Mouse (Mus musculus): ENCODE results near the gene Mroh8.

GRCm38 (mm10) chr2:157315486-157315885 lies 36.1 kb upstream of the Mroh8 start:
- TF ChIP-seq POLR2A (IDR thresholded peaks at IDR 0.05; ENCODE audit: extremely low read depth, insufficient read depth, low read length) (no peak), CTCF (IDR thresholded peaks at IDR 0.05; ENCODE audit: low read depth, low read length) (no peak)

Measured in liver, adult 2 months (tissue).